Mouse (Mus musculus) ES-E14 (cell line): Measurements from ENCODE around the gene Bag3. TPM values are rescaled to one million over a fixed set of nuclear protein-coding genes. Genes with fewer than 3 reads are reported as not detected.

Experiments
- DNase-seq: peaks from one replicate; pipeline ENCODE4 v3.0.0-alpha.2; 2013; ENCODE audit warnings: low read depth, low spot score
- H3K27ac ChIP-seq: 2 replicates; pipeline ENCODE4 v1.5.1; 2012; ENCODE audit warnings: low read depth, mild to moderate bottlenecking, low read length, moderate library complexity, mixed read lengths; ENCODE audit not compliant: poor library complexity, insufficient read depth, severe bottlenecking
- H3K36me3 ChIP-seq: 2 replicates; pipeline ENCODE4 v1.6.1; 2012; ENCODE audit warnings: mild to moderate bottlenecking, low read length, moderate library complexity, mixed read lengths; ENCODE audit not compliant: control insufficient read depth, poor library complexity, insufficient read depth, severe bottlenecking
- H3K4me1 ChIP-seq, 2 experiments: fragments of 150-350 bp in 1 of 2; sonication (generic) in 1 of 2; 2 replicates each; pipeline ENCODE4 v1.6.1; 2012; ENCODE audit warnings: low read length in 2 of 2, mild to moderate bottlenecking in 1 of 2, mixed read lengths in 1 of 2; ENCODE audit not compliant: control insufficient read depth in 2 of 2, insufficient read depth in 2 of 2, poor library complexity in 1 of 2
- H3K4me3 ChIP-seq, 2 experiments: fragments of 150-350 bp in 1 of 2; sonication (generic) in 1 of 2; 2 replicates each; pipeline ENCODE4 v1.5.1; 2012; ENCODE audit warnings: low read length in 2 of 2, low read depth in 1 of 2, mild to moderate bottlenecking in 1 of 2, mixed read lengths in 1 of 2; ENCODE audit not compliant: insufficient read depth in 1 of 2, poor library complexity in 1 of 2, severe bottlenecking in 1 of 2
- H3K9ac ChIP-seq: 2 replicates; pipeline ENCODE4 v1.6.1; 2012; ENCODE audit warnings: low read depth, mild to moderate bottlenecking, low read length, mixed read lengths; ENCODE audit not compliant: poor library complexity, insufficient read depth, severe bottlenecking
- H3K9me3 ChIP-seq: fragments of 150-350 bp; sonication (generic); 2 replicates; pipeline ENCODE4 v1.6.1; 2012; ENCODE audit warnings: low read depth, mild to moderate bottlenecking, low read length; ENCODE audit not compliant: control insufficient read depth, insufficient read depth
- CHD2 ChIP-seq: IDR thresholded peaks from 2 replicates; pipeline ENCODE4 v1.6.1; 2014; ENCODE audit warnings: mild to moderate bottlenecking, low read depth, low read length, inconsistent platforms
- HCFC1 ChIP-seq: IDR thresholded peaks from 2 replicates; pipeline ENCODE4 v1.6.1; 2012; ENCODE audit warnings: low read length, inconsistent platforms, borderline replicate concordance; ENCODE audit not compliant: insufficient read depth
- MAFK ChIP-seq: IDR thresholded peaks from 2 replicates; pipeline ENCODE4 v1.6.1; 2014; ENCODE audit warnings: mild to moderate bottlenecking, low read depth, low read length, inconsistent platforms; ENCODE audit not compliant: insufficient read depth
- ZC3H11A ChIP-seq: IDR thresholded peaks from 2 replicates; pipeline ENCODE4 v1.6.1; 2012; ENCODE audit warnings: low read depth, mild to moderate bottlenecking, inconsistent platforms, low read length, borderline replicate concordance
- ZNF384 ChIP-seq: IDR thresholded peaks from 2 replicates; pipeline ENCODE4 v1.6.1; 2012; ENCODE audit warnings: low read depth, low read length, inconsistent platforms
- in situ Hi-C, 2 experiments: fragments of 600-800 bp; cut with MboI; formaldehyde crosslinking; loops; one replicate each; pipeline ENCODE4 v1.15.1; 2025; ENCODE audit warnings: low sequenced_read_pairs in 2 of 2, inconsistent platforms in 1 of 2; ENCODE audit not compliant: unreplicated experiment in 2 of 2
- total RNA-seq: library from RNA; depleted of rRNA; stranded (reverse); fragments of 300-350 nt; gene quantifications from 2 replicates; pipeline ENCODE4 v1.2.3, GENCODE M21; 2012

The Bag3 gene
- total RNA-seq, 1 experiment: 13.6 TPM

GRCm38 (mm10) chr7:128499801-128500200, 23.6 kb upstream of the Bag3 start:
- no peaks in the 10 kb centered on the region for H3K36me3 ChIP-seq
- TF ChIP-seq MAFK (no peak), HCFC1 (no peak), CHD2 (no peak), ZC3H11A (no peak), ZNF384 (no peak)
- no peaks in the 10 kb centered on the region for H3K9me3 ChIP-seq
- no peak overlapping the region for H3K9ac ChIP-seq
- peaks cover 4 to 6% of the 10 kb centered on the region in 2 experiments; a peak in 2 of 4 replicates for H3K4me1 ChIP-seq
- no peak for DNase-seq
- H3K27ac ChIP-seq: no peak overlapping the region
- in situ Hi-C loops: no loop called here
- no peak overlapping the region for H3K4me3 ChIP-seq

- no peaks in the 10 kb centered on the region for H3K9me3 ChIP-seq
- H3K9ac ChIP-seq: no peak overlapping the region
- no peaks in the 10 kb centered on the region for H3K36me3 ChIP-seq
- no peak for DNase-seq
- no peak for TF ChIP-seq MAFK
- no peak for TF ChIP-seq ZC3H11A
- no peak for TF ChIP-seq CHD2
- no peak for TF ChIP-seq HCFC1
- TF ChIP-seq ZNF384: no peak
- no peak overlapping the region for H3K27ac ChIP-seq
- no peak overlapping the region for H3K4me3 ChIP-seq
- in situ Hi-C loops: no loop called here
- peaks cover 4 to 6% of the 10 kb centered on the region in 2 experiments; a peak in 2 of 4 replicates for H3K4me1 ChIP-seq
Measured at GRCm38 (mm10) chr7:128504091-128504490, 19.3 kb upstream of the Bag3 start.

- TF ChIP-seq ZNF384 (no peak), ZC3H11A (no peak), HCFC1 (no peak), MAFK (no peak), CHD2 (no peak)
- Histone ChIP-seq H3K27ac (no peak overlapping the region), H3K9me3 (no peaks in the 10 kb centered on the region), H3K36me3 (no peaks in the 10 kb centered on the region), H3K4me3 (no peak overlapping the region), H3K9ac (no peak overlapping the region), H3K4me1 (no peaks in the 10 kb centered on the region; a peak in 1 of 4 replicates)
- no peak for DNase-seq
- in situ Hi-C loops: no loop called here
Measured at GRCm38 (mm10) chr7:128511936-128512335, 11.5 kb upstream of the Bag3 start.

- H3K36me3 ChIP-seq: no peaks in the 10 kb centered on the region
- H3K9ac ChIP-seq: no peak overlapping the region
- TF ChIP-seq ZC3H11A (no peak), ZNF384 (no peak), CHD2 (no peak), MAFK (no peak), HCFC1 (no peak)
- no peak overlapping the region for H3K27ac ChIP-seq
- in situ Hi-C loops: no loop called here
- DNase-seq: no peak
- H3K4me3 ChIP-seq: no peak overlapping the region
- H3K9me3 ChIP-seq: no peaks in the 10 kb centered on the region
- H3K4me1 ChIP-seq: no peaks in the 10 kb centered on the region; a peak in 1 of 4 replicates
Measured at GRCm38 (mm10) chr7:128513512-128513911, 9.9 kb upstream of the Bag3 start.

- no peak overlapping the region for H3K4me3 ChIP-seq
- H3K9ac ChIP-seq: no peak overlapping the region
- H3K27ac ChIP-seq: no peak overlapping the region
- in situ Hi-C loops: no loop called here
- DNase-seq: no peak
- H3K4me1 ChIP-seq: peaks cover 0 to 2% of the 10 kb centered on the region in 2 experiments; a peak in 1 of 4 replicates
- TF ChIP-seq ZC3H11A (no peak), CHD2 (no peak), MAFK (no peak), ZNF384 (no peak), HCFC1 (no peak)
- H3K36me3 ChIP-seq: no peaks in the 10 kb centered on the region
- no peaks in the 10 kb centered on the region for H3K9me3 ChIP-seq
Measured at GRCm38 (mm10) chr7:128514341-128514740, 9.1 kb upstream of the Bag3 start.
